Mouse (Mus musculus) testis, adult 2 months (tissue): ENCODE results near the gene Scgn.

ENCODE experiments used
- CTCF ChIP-seq: fragments of 200-500 bp; IDR thresholded peaks from 2 replicates; pipeline ENCODE4 v1.5.1; 2012; ENCODE audit warnings: low read depth, mild to moderate bottlenecking, inconsistent platforms, low read length, moderate library complexity; ENCODE audit not compliant: control insufficient read depth, insufficient read depth, insufficient replicate concordance
- POLR2A ChIP-seq: fragments of 200-500 bp; IDR thresholded peaks from 2 replicates; pipeline ENCODE4 v1.6.1; 2012; ENCODE audit warnings: low read depth, mild to moderate bottlenecking, inconsistent platforms, low read length, moderate library complexity; ENCODE audit not compliant: control insufficient read depth

- no peak for TF ChIP-seq CTCF
- no peak for TF ChIP-seq POLR2A
These were observed 44.8 kb downstream of the Scgn start for GRCm38 (mm10) chr13:23946254-23946653.
